Mouse (Mus musculus): ENCODE measurements around the gene Tbc1d12. TPM values are rescaled to one million over a fixed set of nuclear protein-coding genes. Genes with fewer than 3 reads are reported as not detected.
"Not testable (repeated sequence)": the region's sequence is repeated elsewhere in the genome, so short reads cannot be mapped to it uniquely, and the experiment has no call there.

Gene Tbc1d12
- polyA plus RNA-seq, 1 experiment from 2014 or later: 2.2 TPM

DNA sequence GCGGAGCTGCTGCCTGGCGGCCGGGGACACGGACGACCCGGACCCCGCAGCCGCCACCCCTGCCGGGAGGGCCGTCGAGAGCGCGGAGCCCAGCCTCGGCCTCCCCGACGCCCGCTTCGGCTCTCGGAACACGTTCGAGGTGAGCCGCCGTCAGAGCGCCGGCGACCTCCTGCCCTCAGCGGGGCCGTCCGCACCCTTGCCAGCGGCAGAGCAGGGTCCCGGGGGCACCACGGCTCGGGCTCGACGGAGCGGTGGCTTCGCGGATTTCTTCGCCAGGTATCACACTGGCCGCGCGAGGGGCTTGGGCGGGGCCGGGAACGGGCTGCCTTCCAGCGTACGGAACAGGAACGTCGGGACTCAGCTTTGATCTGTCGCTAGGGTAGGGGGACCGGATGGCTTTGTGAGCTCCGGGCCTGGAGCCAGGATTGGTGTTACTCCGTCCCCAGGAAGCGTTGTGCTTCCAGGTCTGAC lies 827 bp downstream of the Tbc1d12 start:
- Histone ChIP-seq H3K36me3 (replicated peaks) (peaks cover 5% of the 10 kb centered on the region), H3K4me3 (peak overlapping the region; percentile 72), H3K27ac (peak overlapping the region; percentile 89), H3K27me3 (ENCODE audit: poor library complexity, severe bottlenecking) (no peaks in the 10 kb centered on the region), H3K4me1 (peaks cover 19% of the 10 kb centered on the region), H3K9me3 (no peaks in the 10 kb centered on the region)
- peak; percentile 51 for DNase-seq (ENCODE audit: extremely low spot score, low spot score)
- WGBS: under 1% methylated on average over 54 of the region's 54 CpGs

DNA sequence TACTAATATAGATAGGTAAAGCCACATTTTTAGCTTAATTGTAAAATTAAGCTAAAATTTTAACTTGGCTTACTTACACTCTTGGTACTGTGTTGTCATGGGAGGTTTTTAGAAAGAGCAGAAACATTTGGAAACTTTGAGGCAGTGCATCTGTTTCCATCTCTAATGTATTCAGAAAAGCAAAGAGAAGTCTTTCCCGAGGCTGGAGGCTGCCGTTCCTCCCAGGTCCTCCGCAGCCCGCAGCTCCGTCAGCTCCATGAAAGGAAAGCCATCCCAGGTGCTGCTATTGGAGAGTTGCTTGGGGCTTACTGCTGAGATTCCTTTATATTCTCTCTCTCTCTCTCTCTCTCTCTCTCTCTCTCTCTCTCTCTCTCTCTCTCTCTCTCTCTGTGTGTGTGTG lies 8.4 kb downstream of the Tbc1d12 start:
- Histone ChIP-seq H3K9me3 (peaks cover 5% of the 10 kb centered on the region; the same call in 1 of the 2 replicates), H3K36me3 (replicated peaks) (peaks cover 10% of the 10 kb centered on the region), H3K27ac (no peak overlapping the region), H3K4me3 (no peak overlapping the region), H3K4me1 (no peaks in the 10 kb centered on the region), H3K27me3 (ENCODE audit: poor library complexity, severe bottlenecking) (no peaks in the 10 kb centered on the region)
- no peak for DNase-seq (ENCODE audit: extremely low spot score, low spot score)
- 83% methylated on average over 5 of the region's 5 CpGs for WGBS

DNA sequence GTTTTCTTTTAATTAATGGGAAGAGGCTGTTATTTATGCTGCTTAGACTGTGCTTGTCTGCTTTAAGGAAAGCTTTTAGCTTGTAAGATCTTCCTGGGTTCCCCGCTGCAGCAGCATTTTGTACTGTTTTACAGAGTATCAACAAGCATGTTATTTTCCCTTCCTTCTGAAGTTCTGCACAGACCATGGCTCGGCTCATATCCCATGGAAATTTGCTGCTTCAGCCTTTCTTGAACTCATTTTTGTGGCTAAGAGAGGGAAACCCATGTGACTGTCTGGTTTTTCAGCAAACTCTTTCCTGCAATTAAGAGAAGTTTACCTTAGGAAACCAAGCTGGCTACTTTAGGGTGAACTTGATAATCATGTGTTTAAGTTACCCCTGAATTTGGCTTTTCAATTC lies 10.0 kb downstream of the Tbc1d12 start:
- H3K4me1 ChIP-seq: no peaks in the 10 kb centered on the region
- peaks cover 5% of the 10 kb centered on the region; the same call in 1 of the 2 replicates for H3K9me3 ChIP-seq
- WGBS: 95% methylated on average over 2 of the region's 2 CpGs
- peaks cover 10% of the 10 kb centered on the region for H3K36me3 ChIP-seq (replicated peaks)
- no peak overlapping the region for H3K27ac ChIP-seq
- DNase-seq (ENCODE audit: extremely low spot score, low spot score): no peak
- no peaks in the 10 kb centered on the region for H3K27me3 ChIP-seq (ENCODE audit: poor library complexity, severe bottlenecking)
- H3K4me3 ChIP-seq: no peak overlapping the region

DNA sequence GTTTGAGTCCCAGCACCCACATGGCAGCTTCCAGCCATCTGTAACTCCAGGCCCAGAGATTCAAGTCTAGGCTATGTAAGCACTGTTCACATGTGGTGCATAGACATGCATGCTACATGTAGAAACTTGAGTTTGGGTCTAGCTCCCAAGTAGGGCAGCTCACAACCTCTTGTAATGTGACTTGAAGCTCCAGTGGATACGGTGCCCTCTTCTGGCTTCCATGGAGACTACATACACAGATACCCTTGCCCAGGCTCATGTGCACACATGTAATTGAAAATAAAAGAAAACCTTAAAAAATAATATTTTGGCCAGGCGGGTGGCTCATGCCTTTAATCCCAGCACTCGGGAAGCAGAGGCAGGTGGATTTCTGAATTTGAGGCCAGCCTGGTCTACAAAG lies 21.8 kb downstream of the Tbc1d12 start:
- 92% methylated on average over 3 of the region's 3 CpGs for WGBS
- no peak for DNase-seq (ENCODE audit: extremely low spot score, low spot score)
- H3K9me3 ChIP-seq: no peaks in the 10 kb centered on the region
- H3K4me3 ChIP-seq: no peak overlapping the region
- peaks cover 6% of the 10 kb centered on the region for H3K4me1 ChIP-seq
- H3K27me3 ChIP-seq (ENCODE audit: poor library complexity, severe bottlenecking): no peaks in the 10 kb centered on the region
- H3K27ac ChIP-seq: no peak overlapping the region
- H3K36me3 ChIP-seq (replicated peaks): no peaks in the 10 kb centered on the region

DNA sequence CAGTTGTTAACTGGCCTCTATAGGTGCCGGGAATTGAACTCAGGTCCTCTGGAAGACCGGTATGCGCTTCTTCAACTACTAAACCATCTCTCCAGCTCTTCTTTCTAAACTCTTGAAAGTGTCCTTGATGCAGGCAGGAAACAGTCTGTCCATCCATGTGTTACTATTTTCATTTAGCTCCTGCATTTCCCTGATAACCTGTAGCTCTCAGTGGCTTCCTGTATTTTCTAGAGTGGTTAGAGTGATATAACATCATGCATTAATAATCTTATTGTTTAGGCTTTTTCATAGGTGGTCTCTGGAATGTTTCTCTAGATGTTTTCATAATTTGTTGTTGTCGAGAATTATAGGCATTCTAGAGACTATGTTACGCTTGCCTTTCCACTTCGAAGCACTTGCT lies 26.1 kb downstream of the Tbc1d12 start:
- DNase-seq (ENCODE audit: extremely low spot score, low spot score): no peak
- 95% methylated on average over 6 of the region's 6 CpGs for WGBS
- Histone ChIP-seq H3K4me1 (no peaks in the 10 kb centered on the region), H3K36me3 (replicated peaks) (no peaks in the 10 kb centered on the region), H3K4me3 (no peak overlapping the region), H3K9me3 (no peaks in the 10 kb centered on the region), H3K27me3 (ENCODE audit: poor library complexity, severe bottlenecking) (no peaks in the 10 kb centered on the region), H3K27ac (no peak overlapping the region)

DNA sequence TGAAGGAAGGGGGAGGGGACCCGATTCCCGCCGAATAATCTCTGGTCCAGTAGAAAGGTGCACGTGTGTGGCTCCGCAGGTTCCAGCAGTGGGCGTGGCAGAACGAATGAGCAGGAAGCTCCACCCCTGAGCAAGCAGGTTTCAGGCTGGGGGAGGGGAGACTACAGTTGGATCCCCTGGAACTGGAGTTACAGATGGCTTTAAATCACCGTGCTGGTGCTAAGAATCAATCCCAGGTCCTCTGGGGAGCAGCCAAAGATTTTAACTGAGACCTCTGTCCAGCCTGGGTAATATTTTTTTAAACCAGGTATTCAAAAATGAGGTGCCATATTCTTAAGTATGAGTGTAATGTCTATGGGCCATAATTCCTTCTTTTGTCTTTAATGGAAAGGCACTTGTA lies 38.4 kb downstream of the Tbc1d12 start:
- not testable (repeated sequence) for H3K4me1 ChIP-seq; H3K4me3 ChIP-seq; H3K36me3 ChIP-seq (replicated peaks); DNase-seq (ENCODE audit: extremely low spot score, low spot score); H3K9me3 ChIP-seq; H3K27me3 ChIP-seq (ENCODE audit: poor library complexity, severe bottlenecking); H3K27ac ChIP-seq
- WGBS: 62% methylated on average over 4 of the region's 8 CpGs

DNA sequence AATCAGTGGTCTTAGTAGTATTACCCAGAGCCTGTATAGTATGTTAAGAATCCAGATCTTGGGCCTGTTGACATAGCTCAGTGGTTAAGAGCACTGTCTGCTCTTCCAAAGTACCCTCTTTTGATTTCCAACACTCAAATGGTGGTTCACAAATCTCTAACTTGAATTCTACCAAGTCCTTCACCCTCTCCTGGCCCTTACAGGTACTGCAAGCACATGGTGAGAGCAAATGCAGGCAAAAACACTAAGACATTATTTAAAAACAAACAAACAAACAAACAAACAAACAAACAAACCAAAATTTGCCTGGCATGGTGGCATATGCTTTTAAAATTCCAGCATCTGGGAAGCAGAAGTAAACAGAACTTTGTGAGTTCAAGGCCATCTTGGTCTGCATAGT lies 43.9 kb downstream of the Tbc1d12 start:
- H3K4me3 ChIP-seq: no peak overlapping the region
- peaks cover 10% of the 10 kb centered on the region; the same call in 1 of the 2 replicates for H3K36me3 ChIP-seq (replicated peaks)
- no peak overlapping the region for H3K27ac ChIP-seq
- no peaks in the 10 kb centered on the region for H3K4me1 ChIP-seq
- no peaks in the 10 kb centered on the region for H3K9me3 ChIP-seq
- no peak for DNase-seq (ENCODE audit: extremely low spot score, low spot score)
- H3K27me3 ChIP-seq (ENCODE audit: poor library complexity, severe bottlenecking): no peaks in the 10 kb centered on the region

DNA sequence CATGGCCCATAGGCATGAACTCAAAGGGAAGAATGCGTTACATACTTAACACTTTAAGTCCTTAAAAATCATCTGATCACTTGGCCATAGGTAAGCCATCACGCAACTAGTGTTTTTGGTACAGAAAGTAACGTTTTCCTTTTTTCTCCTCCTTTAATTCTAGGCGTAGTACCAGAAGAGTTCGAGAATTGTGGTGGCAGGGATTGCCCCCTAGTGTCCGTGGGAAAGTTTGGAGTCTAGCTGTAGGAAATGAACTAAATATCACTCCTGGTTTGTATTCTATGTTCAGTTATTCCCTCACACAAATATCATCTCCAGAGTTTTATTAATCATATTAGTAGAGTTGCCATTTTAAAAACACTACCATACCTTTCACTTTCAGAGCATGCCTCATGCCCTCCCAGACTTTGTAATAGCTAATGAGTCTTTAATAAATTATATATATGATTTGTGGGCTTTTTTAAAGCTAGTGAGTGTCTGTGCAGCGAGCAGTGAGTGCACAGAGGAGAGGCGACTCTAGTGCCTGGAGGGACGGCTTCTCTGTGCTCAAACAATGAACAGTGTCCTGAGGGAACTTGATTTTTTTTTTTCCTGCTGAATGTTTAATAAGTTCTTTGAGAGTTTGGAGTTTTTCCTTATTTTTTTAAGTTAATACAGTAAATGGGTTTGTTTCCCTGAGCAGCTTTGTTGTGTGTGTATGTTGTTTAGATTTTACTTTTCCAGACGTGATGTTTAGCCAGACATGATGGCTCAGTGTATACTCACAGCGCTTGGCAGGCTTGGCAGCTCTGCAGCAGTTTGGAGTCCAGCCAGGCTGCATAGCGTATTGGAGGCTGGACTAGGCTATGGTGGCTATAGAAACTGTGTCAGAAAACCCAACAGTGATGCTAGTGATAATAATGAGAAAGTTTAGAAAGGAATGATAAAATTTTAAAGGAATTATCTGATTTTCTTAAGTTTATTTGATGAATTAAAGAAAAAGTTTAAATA lies 65.1 kb downstream of the Tbc1d12 start:
- no peaks in the 10 kb centered on the region for H3K9me3 ChIP-seq
- 0 out of 2 replicates have a peak, but pooled peaks cover 4% of the 10 kb centered on the region for H3K36me3 ChIP-seq (replicated peaks)
- no peak for DNase-seq (ENCODE audit: extremely low spot score, low spot score)
- H3K27ac ChIP-seq: no peak overlapping the region
- no peaks in the 10 kb centered on the region for H3K27me3 ChIP-seq (ENCODE audit: poor library complexity, severe bottlenecking)
- no peak overlapping the region for H3K4me3 ChIP-seq
- 88% methylated on average over 12 of the region's 12 CpGs for WGBS
- no peaks in the 10 kb centered on the region for H3K4me1 ChIP-seq

DNA sequence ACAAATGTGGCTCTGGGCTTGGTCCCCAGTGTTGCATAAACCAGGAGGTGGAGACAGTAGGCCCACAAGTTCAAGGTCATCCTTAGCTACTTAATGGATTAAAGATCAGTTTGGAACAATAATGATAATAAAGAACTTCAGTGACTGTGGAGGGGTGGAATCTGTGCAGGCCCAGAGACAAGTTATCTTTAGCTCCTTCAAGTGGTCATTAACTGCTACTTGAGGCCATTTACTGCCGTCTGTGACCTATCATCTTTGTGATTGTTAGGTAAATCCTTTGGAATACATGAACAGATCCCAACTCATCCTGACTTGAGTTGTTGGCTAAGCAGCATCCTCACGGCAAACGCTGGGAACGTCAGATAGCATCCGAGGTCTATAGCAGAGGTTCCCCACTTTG lies 66.1 kb downstream of the Tbc1d12 start:
- H3K4me3 ChIP-seq: no peak overlapping the region
- no peak for DNase-seq (ENCODE audit: extremely low spot score, low spot score)
- 0 out of 2 replicates have a peak, but pooled peaks cover 4% of the 10 kb centered on the region for H3K36me3 ChIP-seq (replicated peaks)
- no peaks in the 10 kb centered on the region for H3K9me3 ChIP-seq
- no peaks in the 10 kb centered on the region for H3K27me3 ChIP-seq (ENCODE audit: poor library complexity, severe bottlenecking)
- no peak overlapping the region for H3K27ac ChIP-seq
- WGBS: 95% methylated on average over 5 of the region's 5 CpGs
- no peaks in the 10 kb centered on the region for H3K4me1 ChIP-seq

DNA sequence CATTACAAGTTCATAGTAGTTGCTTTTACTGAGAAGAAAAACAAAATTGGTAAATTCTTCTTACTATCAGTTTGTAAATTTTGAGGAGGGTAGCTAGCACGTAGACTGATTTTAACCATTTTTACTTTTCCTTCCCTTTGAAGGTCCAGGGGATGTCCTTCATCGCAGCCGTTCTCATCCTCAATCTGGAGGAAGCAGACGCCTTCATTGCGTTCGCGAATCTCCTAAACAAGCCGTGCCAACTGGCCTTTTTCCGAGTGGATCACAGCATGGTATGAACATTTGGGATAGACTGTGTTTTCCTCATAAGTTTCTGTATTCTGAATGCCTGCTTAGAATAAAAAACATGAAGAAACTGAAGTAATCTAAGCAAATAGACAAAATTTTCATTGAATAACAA lies 77.4 kb downstream of the Tbc1d12 start:
- no peak overlapping the region for H3K4me3 ChIP-seq
- H3K4me1 ChIP-seq: no peaks in the 10 kb centered on the region
- H3K36me3 ChIP-seq (replicated peaks): peaks cover 17% of the 10 kb centered on the region
- H3K27ac ChIP-seq: no peak overlapping the region
- H3K27me3 ChIP-seq (ENCODE audit: poor library complexity, severe bottlenecking): no peaks in the 10 kb centered on the region
- WGBS: 94% methylated on average over 9 of the region's 9 CpGs
- no peaks in the 10 kb centered on the region for H3K9me3 ChIP-seq
- DNase-seq (ENCODE audit: extremely low spot score, low spot score): no peak

DNA sequence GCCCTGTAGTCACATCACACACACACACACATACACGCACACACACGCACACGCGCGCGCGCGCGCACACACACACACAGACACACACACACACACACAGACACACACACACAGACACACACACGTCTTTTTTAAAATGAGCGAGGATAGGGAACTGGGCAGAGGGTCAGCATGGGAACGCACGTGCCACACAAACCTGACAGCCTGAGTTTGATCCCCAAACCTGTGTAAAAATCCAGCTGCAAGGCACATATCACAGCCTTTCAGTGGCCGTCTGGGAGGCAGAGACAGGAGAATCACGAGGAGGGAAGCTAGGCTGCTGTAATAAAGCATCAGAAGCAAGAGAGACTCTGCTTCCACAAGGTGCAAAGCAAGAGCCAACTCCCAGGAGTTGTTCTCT lies 78.5 kb downstream of the Tbc1d12 start:
- H3K9me3 ChIP-seq: no peaks in the 10 kb centered on the region
- H3K36me3 ChIP-seq (replicated peaks): peaks cover 17% of the 10 kb centered on the region
- DNase-seq (ENCODE audit: extremely low spot score, low spot score): no peak
- no peaks in the 10 kb centered on the region for H3K4me1 ChIP-seq
- H3K27me3 ChIP-seq (ENCODE audit: poor library complexity, severe bottlenecking): no peaks in the 10 kb centered on the region
- WGBS: 91% methylated on average over 15 of the region's 15 CpGs
- no peak overlapping the region for H3K4me3 ChIP-seq
- no peak overlapping the region for H3K27ac ChIP-seq

DNA sequence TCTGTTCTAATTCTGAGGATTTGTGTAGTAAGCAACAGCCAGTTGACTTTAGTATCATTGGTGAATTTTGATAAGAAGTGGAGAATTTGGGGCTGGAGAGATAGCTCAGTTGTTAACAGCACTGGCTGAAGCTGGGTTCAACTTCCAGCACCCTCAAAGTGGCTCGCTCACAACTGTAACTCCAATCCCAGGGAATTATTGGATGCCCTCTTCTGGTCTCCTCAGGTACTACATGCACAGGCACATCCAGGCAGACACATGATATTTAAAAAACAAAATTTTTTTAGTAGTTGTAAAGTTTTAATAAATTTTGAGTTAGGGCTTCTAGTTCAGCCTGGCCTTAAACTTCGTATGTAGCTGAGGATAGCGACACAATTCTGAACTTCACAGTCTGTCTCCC lies 79.3 kb downstream of the Tbc1d12 start:
- Histone ChIP-seq H3K36me3 (replicated peaks) (peaks cover 17% of the 10 kb centered on the region), H3K27me3 (ENCODE audit: poor library complexity, severe bottlenecking) (no peaks in the 10 kb centered on the region), H3K4me1 (no peaks in the 10 kb centered on the region), H3K9me3 (no peaks in the 10 kb centered on the region), H3K4me3 (no peak overlapping the region), H3K27ac (no peak overlapping the region)
- WGBS: 49% methylated on average over 3 of the region's 3 CpGs
- peak; percentile 20 for DNase-seq (ENCODE audit: extremely low spot score, low spot score)

DNA sequence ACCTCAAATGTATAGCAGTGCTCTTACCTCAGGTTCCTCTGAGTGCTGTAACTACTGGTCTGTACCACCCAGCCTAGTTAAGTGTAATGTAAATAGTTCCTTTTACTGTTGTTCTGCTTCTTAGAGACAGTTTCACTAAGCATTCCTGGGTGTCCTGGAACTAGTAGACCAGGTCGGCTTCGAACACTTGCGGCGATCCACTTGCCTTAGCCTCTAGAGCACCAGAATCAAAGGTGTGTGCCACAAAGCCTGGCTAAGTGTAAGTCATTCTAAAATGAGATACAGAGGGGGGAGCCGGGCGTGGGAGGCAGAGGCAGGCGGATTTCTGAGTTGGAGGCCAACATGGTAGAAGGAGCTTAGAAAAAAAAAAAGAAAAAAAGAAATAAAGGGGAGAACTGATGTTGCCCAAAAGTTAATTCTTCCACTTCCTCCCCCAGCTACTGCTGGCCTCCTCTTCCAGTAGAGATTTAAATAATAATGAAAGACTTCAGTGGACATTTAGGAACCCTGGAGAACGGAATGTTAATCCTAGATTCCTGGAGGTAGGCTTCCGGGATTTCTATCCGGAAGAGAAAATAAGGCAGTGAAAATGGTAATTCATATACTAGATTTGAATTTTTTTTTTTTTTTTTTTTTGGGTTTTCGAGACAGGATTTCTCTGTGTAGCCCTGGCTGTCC lies 92.2 kb downstream of the Tbc1d12 start:
- peaks cover 14% of the 10 kb centered on the region for H3K36me3 ChIP-seq (replicated peaks)
- WGBS: 96% methylated on average over 10 of the region's 11 CpGs
- H3K27me3 ChIP-seq (ENCODE audit: poor library complexity, severe bottlenecking): no peaks in the 10 kb centered on the region
- no peak overlapping the region for H3K4me3 ChIP-seq
- H3K4me1 ChIP-seq: peaks cover 23% of the 10 kb centered on the region
- no peak overlapping the region for H3K27ac ChIP-seq
- H3K9me3 ChIP-seq: no peaks in the 10 kb centered on the region
- DNase-seq (ENCODE audit: extremely low spot score, low spot score): no peak
